Mouse (Mus musculus): Measurements from ENCODE around the gene Trp53inp2. TPM values are rescaled to one million over a fixed set of nuclear protein-coding genes. Genes with fewer than 3 reads are reported as not detected.
A peak's percentile ranks its signal among the peaks of the same experiment; 100 is the strongest.

Trp53inp2 gene
- 100 to 1,000 TPM; 560 to 604 TPM for total RNA-seq (2021)
- long read RNA-seq, experiment 1, transcript Trp53inp2-201 (4 exons, 3,979 nt) = major isoform, 90 of 270 reads
- long read RNA-seq, experiment 1, partial matches to known transcripts = 162 of 270 reads
- long read RNA-seq, experiment 1, other reads (novel, unspliced or antisense) = 14 of 270 reads
- long read RNA-seq, experiment 2, transcript Trp53inp2-201 (4 exons, 3,979 nt) = major isoform, 79 of 227 reads
- long read RNA-seq, experiment 2, transcript Trp53inp2-205 (4 exons, 740 nt) = minor isoform, 5 of 227 reads
- long read RNA-seq, experiment 2, partial matches to known transcripts = 133 of 227 reads
- long read RNA-seq, experiment 2, other reads (novel, unspliced or antisense) = 10 of 227 reads

- intact Hi-C loops (cut with DNase I) = loop anchor here (5.0 kb wide), 3 partner anchors 83 to 143 kb away; partner anchors contain the start of genes Dynlrb1 and Map1lc3a
- no peak for DNase-seq
Observed at GRCm38 (mm10) chr2:155380261-155381059, at the start of gene Trp53inp2. Trp53inp2 (plus strand) TSS chr2:155381059.

- DNase-seq = no peak
- intact Hi-C loops (cut with DNase I) = no loop called here
Observed at GRCm38 (mm10) chr2:155331351-155331750, 49.5 kb upstream of the Trp53inp2 start.

GRCm38 (mm10) chr2:155333421-155333820, 47.4 kb upstream of the Trp53inp2 start:
- intact Hi-C loops (cut with DNase I) = no loop called here
- no peak for DNase-seq

- DNase-seq = no peak
- intact Hi-C loops (cut with DNase I) = no loop called here
Observed at GRCm38 (mm10) chr2:155335231-155335630, 45.6 kb upstream of the Trp53inp2 start.

GRCm38 (mm10) chr2:155336254-155336653, 44.6 kb upstream of the Trp53inp2 start:
- intact Hi-C loops (cut with DNase I) = no loop called here
- no peak for DNase-seq

GRCm38 (mm10) chr2:155340166-155340565, 40.7 kb upstream of the Trp53inp2 start:
- intact Hi-C loops (cut with DNase I) = no loop called here
- DNase-seq = no peak

- intact Hi-C loops (cut with DNase I) = no loop called here
- no peak for DNase-seq
Observed at GRCm38 (mm10) chr2:155346670-155347069, 34.2 kb upstream of the Trp53inp2 start.

GRCm38 (mm10) chr2:155354402-155354801, 26.5 kb upstream of the Trp53inp2 start:
- intact Hi-C loops (cut with DNase I) = no loop called here
- DNase-seq = no peak

GRCm38 (mm10) chr2:155356971-155357591, 23.8 kb upstream of the Trp53inp2 start, which contains the start of gene Pigu:
Pigu (minus strand) TSS chr2:155357430.
- intact Hi-C loops (cut with DNase I) = loop anchor here (2.0 kb wide), 1 partner anchor 26 kb away; no protein-coding TSS in a partner anchor
- DNase-seq = peak; percentile 87 to 91

GRCm38 (mm10) chr2:155357686-155358399, 23.0 kb upstream of the Trp53inp2 start:
- intact Hi-C loops (cut with DNase I) = loop anchor here (2.0 kb wide), 1 partner anchor 25 kb away; no protein-coding TSS in a partner anchor
- no peak for DNase-seq

GRCm38 (mm10) chr2:155367635-155368284, 13.1 kb upstream of the Trp53inp2 start:
- intact Hi-C loops (cut with DNase I) = no loop called here
- no peak for DNase-seq

GRCm38 (mm10) chr2:155369333-155369883, 11.5 kb upstream of the Trp53inp2 start:
- intact Hi-C loops (cut with DNase I) = no loop called here
- DNase-seq = peak; percentile 75 to 78

- intact Hi-C loops (cut with DNase I) = no loop called here
- peak in 1 of 2 experiments; percentile 61 for DNase-seq
Observed at GRCm38 (mm10) chr2:155372451-155372850, 8.4 kb upstream of the Trp53inp2 start.

GRCm38 (mm10) chr2:155373302-155373701, 7.6 kb upstream of the Trp53inp2 start:
- intact Hi-C loops (cut with DNase I) = no loop called here
- DNase-seq = no peak

GRCm38 (mm10) chr2:155373886-155374285, 7.0 kb upstream of the Trp53inp2 start:
- DNase-seq = no peak
- intact Hi-C loops (cut with DNase I) = no loop called here

GRCm38 (mm10) chr2:155374521-155374920, 6.3 kb upstream of the Trp53inp2 start:
- no peak for DNase-seq
- intact Hi-C loops (cut with DNase I) = no loop called here

GRCm38 (mm10) chr2:155376191-155376590, 4.7 kb upstream of the Trp53inp2 start:
- DNase-seq = no peak
- intact Hi-C loops (cut with DNase I) = no loop called here

GRCm38 (mm10) chr2:155381060-155381437, 190 bp downstream of the Trp53inp2 start:
- intact Hi-C loops (cut with DNase I) = loop anchor here (5.0 kb wide), 3 partner anchors 84 to 144 kb away; partner anchors contain the start of genes Dynlrb1 and Map1lc3a

More at GRCm38 (mm10) chr2:155381060-155381437, 190 bp downstream of the Trp53inp2 start:
- DNase-seq = no peak
